Mouse (Mus musculus) right cerebral cortex, postnatal 14 days (tissue): Measurements from ENCODE around the gene Padi1.

Source experiments
- DNase-seq: peaks from one replicate; pipeline ENCODE4 v3.0.0; 2022

Gene Padi1

DNA sequence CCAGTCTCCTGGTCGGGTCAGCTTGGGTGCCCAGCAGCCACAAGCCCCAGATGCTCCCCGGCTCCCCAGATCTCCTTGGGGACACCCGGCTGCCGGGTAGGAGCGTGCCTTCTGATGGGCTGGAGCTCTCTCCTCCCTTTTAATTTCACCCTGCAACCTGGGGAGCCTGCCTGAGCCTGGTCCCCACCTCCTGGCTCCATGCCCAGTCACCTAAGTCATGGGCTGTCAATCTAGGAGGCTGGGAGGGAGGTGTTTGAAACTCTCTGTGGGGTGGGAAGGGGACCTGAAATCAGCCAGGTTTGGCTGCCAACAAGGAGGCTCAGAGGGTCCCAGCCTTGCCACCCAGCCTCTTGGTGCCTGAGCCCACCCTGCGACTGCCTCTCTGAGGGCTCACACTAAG, at the start of gene Padi1:
Padi1 (minus strand) TSS at position 113 of the 400 bp plus-strand sequence.
- DNase-seq: no peak

DNA sequence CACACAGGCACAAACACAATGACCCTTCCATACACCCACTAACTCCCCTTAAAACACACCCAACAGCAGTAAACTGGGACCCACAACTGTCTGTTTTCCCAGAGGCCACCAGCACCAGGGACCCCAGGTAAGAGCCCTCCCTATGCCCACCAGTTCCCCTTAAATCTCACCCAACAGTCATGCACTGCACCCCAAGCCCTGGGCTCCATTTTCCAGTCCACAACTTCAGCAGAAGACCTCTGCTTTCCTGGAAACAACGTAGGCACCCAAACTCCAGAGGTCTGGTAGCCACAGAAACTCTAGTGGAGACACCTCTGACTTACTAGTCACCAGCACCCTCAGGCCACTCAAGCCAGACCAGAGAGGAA, 46.6 kb upstream of the Padi1 start:
- DNase-seq: no peak

DNA sequence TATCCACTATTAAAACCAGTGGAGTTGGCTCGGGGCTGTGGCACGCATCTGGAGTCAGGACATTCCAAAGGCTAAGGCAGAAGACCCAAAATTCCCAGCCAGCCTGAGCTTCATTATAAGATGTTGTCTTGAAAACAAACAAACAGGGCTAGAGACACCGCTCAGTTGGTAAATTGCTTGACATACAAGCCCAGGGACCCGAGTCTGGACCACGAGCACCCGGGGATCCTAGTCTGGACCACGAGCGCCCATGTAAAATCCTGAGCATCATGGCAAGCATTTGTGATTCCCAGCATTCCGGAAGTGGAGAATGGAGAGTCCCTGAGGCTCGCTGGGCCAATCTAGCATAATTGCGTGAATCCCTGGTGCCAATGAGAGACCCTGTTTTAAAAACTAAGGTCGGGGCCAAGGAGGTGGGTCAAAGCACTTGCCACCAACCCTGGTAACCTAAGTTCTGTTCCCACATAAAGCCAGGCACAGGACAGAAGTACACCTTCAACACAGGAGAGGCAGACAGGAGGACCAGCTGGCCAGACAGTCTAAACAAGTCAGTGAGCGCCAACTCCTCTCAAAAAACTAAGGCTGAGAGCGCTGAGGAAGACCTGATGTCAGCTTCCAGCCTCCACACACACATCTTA, 46.1 kb upstream of the Padi1 start:
- DNase-seq: no peak

DNA sequence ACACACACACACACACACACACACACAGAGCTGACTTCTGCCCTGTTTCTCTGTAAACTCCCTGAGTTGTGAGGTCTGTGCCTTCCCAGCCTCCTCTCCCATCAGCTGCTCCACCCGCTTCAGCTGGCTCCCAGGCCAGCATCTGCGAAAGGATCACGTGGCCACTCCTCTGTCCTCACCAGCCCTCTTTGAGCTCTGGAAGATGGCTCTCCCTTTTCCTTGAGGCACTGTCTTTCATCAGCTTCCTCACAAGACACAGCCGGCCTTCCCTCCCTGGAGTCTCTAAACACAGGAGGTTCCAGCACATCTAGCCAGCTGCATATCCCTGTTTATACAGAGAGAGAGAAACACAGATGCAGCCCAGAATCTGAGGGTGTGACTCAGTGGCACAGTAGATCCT, 38.3 kb upstream of the Padi1 start:
- DNase-seq: no peak

DNA sequence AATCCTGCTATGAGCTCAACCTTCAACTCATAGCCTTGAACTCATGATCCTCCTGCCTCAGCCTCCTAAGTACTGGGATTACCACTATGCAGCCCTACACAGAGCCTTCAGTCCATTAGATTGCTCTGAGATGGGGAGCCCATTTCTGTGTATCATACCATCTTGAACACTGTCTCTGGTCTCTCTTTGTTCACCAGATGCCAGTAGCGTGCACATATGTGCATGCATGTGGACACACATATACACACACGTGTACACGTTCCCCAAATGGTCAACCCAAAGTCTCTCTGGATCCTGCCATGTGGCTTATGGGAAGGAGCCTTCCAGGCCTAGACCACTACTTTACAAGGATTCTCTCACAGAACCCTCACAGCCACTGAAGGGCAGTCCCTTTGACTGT, 37.4 kb upstream of the Padi1 start:
- no peak for DNase-seq

DNA sequence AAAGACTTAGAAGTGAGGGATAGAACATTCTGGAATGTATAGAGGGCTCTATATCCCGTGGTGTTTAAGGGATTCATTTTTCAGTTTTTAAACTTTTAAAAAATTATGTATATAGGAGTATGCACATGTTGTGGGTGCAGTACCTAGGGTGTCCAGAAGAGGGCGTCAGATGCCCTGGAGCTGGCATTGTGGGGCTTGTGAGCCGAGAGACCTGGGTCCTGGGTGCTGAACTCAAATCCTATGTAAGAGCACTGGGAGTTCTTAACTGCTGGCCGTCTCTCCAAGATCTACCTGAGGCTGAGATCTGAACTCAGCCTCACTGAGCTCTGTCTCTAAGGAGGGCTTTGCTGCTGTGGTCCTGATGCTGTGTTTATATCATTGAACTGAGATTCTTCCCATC, 36.8 kb upstream of the Padi1 start:
- DNase-seq: no peak

DNA sequence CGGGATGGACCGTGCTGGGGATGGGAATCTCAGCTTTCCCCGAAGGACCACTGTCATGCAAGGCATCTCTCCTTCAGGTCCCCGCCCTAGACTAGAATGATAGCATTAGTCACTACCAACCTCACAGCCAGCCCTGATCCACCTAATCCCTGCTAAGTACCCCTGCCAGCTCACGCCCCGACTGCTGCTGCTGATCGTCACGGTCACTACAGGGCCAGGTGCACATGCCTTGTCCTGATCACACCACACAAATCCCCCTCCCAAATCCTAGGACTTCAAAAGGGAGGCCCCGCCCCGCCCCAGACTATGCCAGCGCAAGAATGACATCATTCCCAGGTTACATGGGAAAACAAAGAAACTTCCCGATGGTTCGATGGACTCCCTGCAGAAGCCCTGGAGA, 36.2 kb upstream of the Padi1 start:
- no peak for DNase-seq

GRCm38 (mm10) chr4:140881026-140881670, 35.6 kb upstream of the Padi1 start:
- no peak for DNase-seq

- no peak for DNase-seq
Observed at GRCm38 (mm10) chr4:140880207-140880606, 34.6 kb upstream of the Padi1 start.

DNA sequence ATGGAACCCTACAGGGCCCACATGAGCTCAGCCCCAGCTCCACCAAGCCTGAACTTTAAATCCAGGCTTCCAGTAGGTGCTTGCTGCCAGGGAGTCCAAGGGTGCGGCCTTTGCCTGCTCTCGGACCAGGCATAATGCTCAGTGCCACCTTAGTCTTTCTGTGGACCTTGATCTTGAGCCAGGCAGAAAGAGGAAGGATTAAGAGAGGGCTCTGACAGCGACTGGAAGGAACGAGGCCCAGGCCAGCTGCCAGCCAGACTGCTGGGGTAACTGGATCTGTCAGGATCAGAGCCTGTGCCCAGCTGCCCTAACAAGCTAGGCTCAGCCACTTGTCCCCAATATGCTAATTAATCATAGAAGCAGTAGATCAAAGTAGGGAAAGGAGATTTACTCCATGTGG, 34.2 kb upstream of the Padi1 start:
- peak; percentile 39 for DNase-seq

DNA sequence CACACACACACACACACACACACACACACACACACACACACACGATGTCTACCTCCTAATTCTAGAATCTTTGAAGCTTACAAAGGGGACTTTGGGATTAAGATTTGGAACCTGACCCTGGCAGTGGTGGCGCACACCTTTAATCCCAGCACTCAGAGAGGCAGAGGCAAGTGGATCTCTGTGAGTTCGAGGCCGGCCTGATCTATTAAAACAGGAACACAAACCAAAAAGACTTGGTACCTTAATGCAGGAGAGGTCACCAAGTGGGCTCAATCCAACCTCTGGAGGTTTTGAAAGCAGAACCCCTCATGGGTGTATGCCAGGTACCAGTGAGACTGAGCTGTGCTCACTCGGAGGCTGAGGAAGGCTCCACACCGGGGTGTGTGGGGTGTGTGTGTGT, 33.5 kb upstream of the Padi1 start:
- peak; percentile 1 for DNase-seq

GRCm38 (mm10) chr4:140878655-140879054, 33.1 kb upstream of the Padi1 start:
- no peak for DNase-seq

- no peak for DNase-seq
Observed at GRCm38 (mm10) chr4:140877441-140877840, 31.9 kb upstream of the Padi1 start.

DNA sequence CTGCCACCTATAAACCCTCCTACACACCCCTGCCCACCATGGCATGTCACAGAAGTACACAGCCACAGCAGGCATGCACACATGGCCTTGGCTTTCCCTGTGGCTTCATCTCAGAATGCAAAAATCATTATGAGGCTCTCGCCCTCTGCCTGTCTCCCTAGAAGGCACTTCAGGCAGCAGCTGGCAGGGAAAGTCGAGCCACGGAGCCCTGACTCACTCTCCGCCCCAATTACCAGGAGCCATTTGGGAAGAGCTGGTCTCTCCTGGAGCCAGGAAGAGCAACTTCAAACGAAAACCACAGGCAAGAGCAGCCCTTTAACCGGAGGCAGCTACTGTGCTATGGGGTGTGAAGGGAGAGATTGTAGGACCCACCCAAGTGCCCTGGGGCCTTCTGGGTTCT, 31.1 kb upstream of the Padi1 start:
- DNase-seq: no peak

DNA sequence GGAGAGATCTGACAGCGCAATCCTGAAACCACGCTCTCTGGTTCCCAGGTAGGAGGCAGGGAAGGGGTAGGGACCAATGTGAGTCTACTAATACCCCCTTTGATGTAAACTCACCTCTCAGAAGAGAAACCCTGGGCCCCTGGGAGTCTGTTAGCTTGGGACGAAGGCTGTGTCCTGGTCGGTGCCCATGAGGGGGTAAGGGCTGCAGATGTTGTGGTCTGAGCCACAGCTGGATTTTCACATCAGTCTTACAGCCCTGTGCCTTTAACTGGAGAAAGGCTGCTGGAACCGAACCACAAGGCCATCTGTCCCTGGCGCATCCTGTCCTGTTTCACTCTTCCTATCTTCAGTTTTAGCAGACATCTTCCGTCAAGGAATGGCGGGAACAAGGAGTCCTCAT, 30.6 kb upstream of the Padi1 start:
- DNase-seq: no peak

GRCm38 (mm10) chr4:140873011-140873410, 27.4 kb upstream of the Padi1 start:
- DNase-seq: no peak

- no peak for DNase-seq
Observed at GRCm38 (mm10) chr4:140872686-140872992, 27.1 kb upstream of the Padi1 start.

DNA sequence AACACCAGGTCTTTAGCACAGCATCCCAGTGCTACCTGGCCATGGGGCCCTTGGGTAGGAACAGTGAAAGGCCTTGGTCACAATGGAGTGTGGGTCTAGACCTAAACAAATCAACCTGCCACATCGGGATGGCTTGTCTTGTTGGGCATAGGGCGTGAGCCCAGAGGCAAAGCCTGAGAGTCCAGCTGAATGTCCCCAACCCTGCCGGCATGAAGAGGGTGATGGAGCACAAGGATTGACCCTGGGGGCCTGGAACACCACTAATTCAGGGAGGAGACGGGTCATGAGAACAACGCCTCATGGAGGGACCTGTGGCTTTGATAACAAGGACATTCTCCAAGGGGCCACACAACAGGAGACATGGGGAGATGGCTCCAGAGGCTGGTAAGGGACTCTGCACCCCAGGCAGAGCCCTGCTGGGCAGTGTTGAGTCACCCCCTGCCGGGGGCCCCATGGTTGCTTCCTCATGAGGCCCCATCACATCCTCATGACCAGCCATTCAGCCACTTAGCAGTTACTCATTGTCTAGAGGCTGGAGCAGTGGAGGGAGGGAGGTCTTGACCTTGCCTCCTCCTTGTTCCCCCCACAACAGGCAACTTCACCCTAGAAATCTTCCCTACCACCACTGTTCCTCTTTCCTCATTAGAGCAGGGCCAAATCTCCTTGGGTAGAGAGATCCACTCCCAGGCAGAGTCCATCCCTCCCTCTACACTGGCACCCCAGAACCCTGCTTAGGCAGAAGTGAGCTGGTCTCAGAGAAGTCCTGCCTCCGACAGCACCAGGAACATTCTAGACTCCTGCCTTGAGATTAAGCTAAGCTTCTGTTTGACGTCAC, 26.5 kb upstream of the Padi1 start:
- peak; percentile 3 for DNase-seq

DNA sequence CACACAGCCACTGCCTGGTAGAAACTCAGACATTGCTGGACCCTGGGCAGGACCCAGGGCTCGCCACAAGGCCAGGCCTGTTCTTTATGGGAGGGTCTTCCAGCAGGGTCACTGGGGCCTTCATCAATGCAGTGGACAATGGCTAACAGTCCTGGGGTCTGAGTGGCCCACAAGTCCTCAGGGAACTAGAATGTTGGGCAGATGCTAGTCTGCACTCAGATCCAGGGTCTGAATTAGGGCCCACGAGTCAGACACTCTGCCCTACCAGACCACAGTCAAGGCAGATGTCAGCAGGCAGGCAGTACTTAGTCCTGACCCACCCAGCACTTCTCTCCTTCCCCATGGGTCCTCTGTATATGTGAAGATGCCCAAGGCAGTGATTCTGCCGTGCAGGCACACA, 25.8 kb upstream of the Padi1 start:
- no peak for DNase-seq

DNA sequence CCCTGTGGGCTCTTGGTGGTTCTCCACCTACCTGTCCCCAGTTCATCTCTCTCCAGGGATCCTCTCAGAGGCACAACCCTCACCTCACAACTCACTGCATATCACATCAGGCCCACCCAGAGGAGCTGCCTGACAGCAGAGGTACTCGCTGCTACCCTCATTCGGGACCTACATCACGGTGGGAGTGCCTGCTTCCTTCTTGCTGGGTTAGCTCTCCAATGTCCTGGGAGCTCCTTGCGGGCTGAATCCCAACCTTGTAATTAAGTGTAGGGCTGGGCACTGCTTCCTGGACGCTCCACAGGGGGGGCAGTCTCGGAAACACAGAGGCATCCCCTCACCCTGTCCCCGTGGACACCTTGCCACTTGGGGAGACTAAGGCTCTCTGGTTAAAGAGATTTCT, 25.3 kb upstream of the Padi1 start:
- DNase-seq: no peak

DNA sequence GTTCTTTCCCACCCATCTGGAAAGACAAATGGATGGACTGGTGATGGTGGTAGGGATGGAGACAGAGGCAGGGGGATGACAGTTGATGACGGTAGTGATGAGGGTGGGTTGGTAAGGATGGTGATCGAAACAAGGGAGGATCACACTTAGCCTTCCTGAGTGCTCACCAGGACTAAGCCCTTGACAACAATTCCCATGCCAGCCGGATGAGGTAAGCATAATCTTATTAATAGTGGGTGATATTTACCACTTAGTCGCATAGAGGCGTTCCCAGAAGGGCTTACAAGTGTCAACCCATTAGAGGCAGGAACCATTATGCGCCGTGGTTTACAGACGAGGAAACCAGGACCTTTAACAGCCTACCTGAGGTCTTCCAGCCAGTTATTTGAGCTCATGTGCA, 24.4 kb upstream of the Padi1 start:
- no peak for DNase-seq

DNA sequence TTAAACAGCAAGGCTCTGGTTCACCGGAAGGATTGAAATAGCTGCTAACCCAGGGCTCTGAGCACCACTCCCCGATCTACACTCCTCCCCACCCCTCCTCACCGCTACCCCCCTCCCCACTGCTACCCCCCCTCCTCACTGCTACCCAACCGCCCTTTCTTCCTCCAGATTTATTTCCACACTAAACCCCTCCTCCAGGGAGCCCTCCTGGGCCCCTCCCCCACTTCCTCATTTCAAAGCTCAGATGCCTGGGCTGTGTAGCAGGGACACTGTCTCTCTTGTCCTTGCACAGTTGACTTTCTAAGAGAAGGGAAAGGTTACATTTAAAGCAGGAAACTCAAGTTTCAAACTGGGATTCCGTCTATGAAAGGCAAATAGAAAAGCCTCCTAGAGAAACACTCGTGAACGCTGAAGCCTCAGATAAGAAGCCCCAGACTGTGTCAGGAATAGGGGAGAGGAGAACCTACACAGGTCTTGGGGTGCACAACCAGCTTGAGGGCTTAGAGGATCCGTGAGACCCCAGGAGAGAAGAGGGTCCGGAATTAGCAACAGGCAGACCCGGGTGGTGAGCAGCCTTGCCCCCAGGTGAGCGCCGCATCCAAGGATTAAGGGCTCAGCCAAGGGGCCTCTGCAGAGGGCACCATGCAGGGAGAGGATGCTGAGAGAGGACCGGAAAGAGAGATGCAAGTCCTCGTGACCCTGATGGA, 23.1 kb upstream of the Padi1 start:
- DNase-seq: no peak

GRCm38 (mm10) chr4:140862036-140862650, 16.6 kb upstream of the Padi1 start:
- DNase-seq: no peak
